Mouse (Mus musculus): ENCODE results near the gene Cyp2b10. TPM values are rescaled to one million over a fixed set of nuclear protein-coding genes. Genes with fewer than 3 reads are reported as not detected.

Gene Cyp2b10
- polyA plus RNA-seq (2014; fragmentation: Illumina TruSeq; extraction: RNeasy Lipid Tissue Mini Kit (QIAGEN cat#74804); ENCODE audit: insufficient read depth, low read depth, low replicate concordance) = 186 TPM

GRCm38 (mm10) chr7:25897411-25897810 lies at the start of gene Cyp2b10:
Cyp2b10 (plus strand) TSS chr7:25897620.

Other genes with a start within 250 kb of the Cyp2b10 start
- gene Bckdha, start 238.6 kb upstream of the Cyp2b10 start, polyA plus RNA-seq (2014; fragmentation: Illumina TruSeq; extraction: RNeasy Lipid Tissue Mini Kit (QIAGEN cat#74804); ENCODE audit: insufficient read depth, low read depth, low replicate concordance) = 46.0 TPM
- gene Exosc5, start 238.5 kb upstream of the Cyp2b10 start, polyA plus RNA-seq (2014; fragmentation: Illumina TruSeq; extraction: RNeasy Lipid Tissue Mini Kit (QIAGEN cat#74804); ENCODE audit: insufficient read depth, low read depth, low replicate concordance) = 41.6 TPM
- gene Tmem91, start 222.5 kb upstream of the Cyp2b10 start, polyA plus RNA-seq (2014; fragmentation: Illumina TruSeq; extraction: RNeasy Lipid Tissue Mini Kit (QIAGEN cat#74804); ENCODE audit: insufficient read depth, low read depth, low replicate concordance) = 0.30 TPM
- gene B9d2, start 216.8 kb upstream of the Cyp2b10 start, polyA plus RNA-seq (2014; fragmentation: Illumina TruSeq; extraction: RNeasy Lipid Tissue Mini Kit (QIAGEN cat#74804); ENCODE audit: insufficient read depth, low read depth, low replicate concordance) = 23.1 TPM
- gene Tgfb1, start 210.6 kb upstream of the Cyp2b10 start, polyA plus RNA-seq (2014; fragmentation: Illumina TruSeq; extraction: RNeasy Lipid Tissue Mini Kit (QIAGEN cat#74804); ENCODE audit: insufficient read depth, low read depth, low replicate concordance) = 34.1 TPM
- 15.7 TPM for gene Ccdc97, start 178.5 kb upstream of the Cyp2b10 start, polyA plus RNA-seq (2014; fragmentation: Illumina TruSeq; extraction: RNeasy Lipid Tissue Mini Kit (QIAGEN cat#74804); ENCODE audit: insufficient read depth, low read depth, low replicate concordance)
- 30.1 TPM for gene Hnrnpul1, start 142.9 kb upstream of the Cyp2b10 start, polyA plus RNA-seq (2014; fragmentation: Illumina TruSeq; extraction: RNeasy Lipid Tissue Mini Kit (QIAGEN cat#74804); ENCODE audit: insufficient read depth, low read depth, low replicate concordance)
- gene Axl, start 108.9 kb upstream of the Cyp2b10 start, polyA plus RNA-seq (2014; fragmentation: Illumina TruSeq; extraction: RNeasy Lipid Tissue Mini Kit (QIAGEN cat#74804); ENCODE audit: insufficient read depth, low read depth, low replicate concordance) = 39.0 TPM
- gene Cyp2s1, start 80.7 kb upstream of the Cyp2b10 start, polyA plus RNA-seq (2014; fragmentation: Illumina TruSeq; extraction: RNeasy Lipid Tissue Mini Kit (QIAGEN cat#74804); ENCODE audit: insufficient read depth, low read depth, low replicate concordance) = 45.5 TPM
- gene Cyp2b13, start 163.9 kb downstream of the Cyp2b10 start, polyA plus RNA-seq (2014; fragmentation: Illumina TruSeq; extraction: RNeasy Lipid Tissue Mini Kit (QIAGEN cat#74804); ENCODE audit: insufficient read depth, low read depth, low replicate concordance) = not detected